Mouse (Mus musculus): ENCODE results near the gene Fetub. TPM values are rescaled to one million over a fixed set of nuclear protein-coding genes. Genes with fewer than 3 reads are reported as not detected.

Fetub gene
- total RNA-seq (2021) = 30.2 and 120 TPM in 2 replicates
- long read RNA-seq, experiment 1, transcript Fetub-201 (8 exons, 1,544 nt) = major isoform, 45 of 61 reads
- long read RNA-seq, experiment 1, partial matches to known transcripts = 3 of 61 reads
- long read RNA-seq, experiment 1, other reads (novel, unspliced or antisense) = 10 of 61 reads
- long read RNA-seq, experiment 2, transcript Fetub-201 (8 exons, 1,544 nt) = major isoform, 21 of 54 reads
- long read RNA-seq, experiment 2, partial matches to known transcripts = 7 of 54 reads
- long read RNA-seq, experiment 2, other reads (novel, unspliced or antisense) = 25 of 54 reads

GRCm38 (mm10) chr16:22918034-22918433 is at the start of gene Fetub:
TSS of gene Fetub (plus strand) at chr16:22918334.
- no peak for DNase-seq

- no peak for DNase-seq
Measured at GRCm38 (mm10) chr16:22872397-22872796, 45.7 kb upstream of the Fetub start.

DNA sequence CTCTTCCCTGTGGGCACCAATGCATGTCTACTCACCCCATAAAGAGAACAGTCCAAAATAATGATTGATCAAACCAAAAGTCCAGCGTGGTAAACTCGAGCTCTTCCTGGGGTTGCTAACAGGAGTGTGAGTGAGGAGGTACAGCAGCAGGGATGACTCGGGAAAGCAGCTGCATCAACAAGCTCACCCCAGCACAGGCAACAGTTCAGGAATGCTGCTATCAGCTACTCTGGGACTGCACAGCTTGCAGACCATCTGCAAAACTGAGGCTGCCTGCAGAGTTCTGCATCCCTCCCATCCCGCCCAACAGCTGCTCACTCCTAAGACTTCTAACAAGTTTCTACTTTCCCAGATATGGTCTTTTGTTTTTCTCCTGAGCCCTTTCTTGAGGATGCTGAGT is 44.8 kb upstream of the Fetub start:
- no peak for DNase-seq

- DNase-seq = peak; percentile 52
Measured at GRCm38 (mm10) chr16:22876218-22877043, 41.7 kb upstream of the Fetub start.

GRCm38 (mm10) chr16:22877660-22878390 is 40.3 kb upstream of the Fetub start:
- no peak for DNase-seq

GRCm38 (mm10) chr16:22878716-22879115 is 39.4 kb upstream of the Fetub start:
- DNase-seq = no peak

DNA sequence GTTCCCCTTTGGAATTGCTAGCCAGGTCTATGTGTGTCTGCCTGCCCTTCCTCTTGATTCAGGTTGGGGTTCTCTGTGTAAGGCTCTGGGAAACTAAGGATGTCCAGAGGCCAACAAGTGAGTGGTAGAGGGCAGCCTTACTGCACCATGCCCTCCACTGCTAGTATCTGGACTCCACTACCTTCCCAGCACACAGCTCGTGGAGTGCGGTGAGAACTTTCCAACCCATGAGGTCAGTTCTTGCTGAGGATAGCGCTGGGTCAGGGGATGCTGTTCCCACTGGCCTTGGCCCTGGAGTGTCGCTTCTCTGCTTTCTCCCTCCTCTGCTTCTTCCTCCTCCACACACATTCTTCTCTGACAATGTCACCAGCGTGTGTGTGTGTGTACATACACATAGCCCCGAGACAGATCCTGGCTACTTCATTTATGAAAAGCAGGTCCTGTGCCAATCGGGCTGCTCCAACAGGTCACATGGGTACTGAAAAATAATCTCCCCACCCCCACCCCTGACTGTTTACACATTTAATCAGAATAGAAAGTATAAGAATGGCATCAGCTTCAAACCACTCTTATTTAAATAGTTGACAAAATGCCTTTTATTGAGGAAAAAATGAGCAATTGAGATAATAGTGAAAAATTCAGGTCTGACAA is 38.1 kb upstream of the Fetub start:
- DNase-seq = peak; percentile 23

DNA sequence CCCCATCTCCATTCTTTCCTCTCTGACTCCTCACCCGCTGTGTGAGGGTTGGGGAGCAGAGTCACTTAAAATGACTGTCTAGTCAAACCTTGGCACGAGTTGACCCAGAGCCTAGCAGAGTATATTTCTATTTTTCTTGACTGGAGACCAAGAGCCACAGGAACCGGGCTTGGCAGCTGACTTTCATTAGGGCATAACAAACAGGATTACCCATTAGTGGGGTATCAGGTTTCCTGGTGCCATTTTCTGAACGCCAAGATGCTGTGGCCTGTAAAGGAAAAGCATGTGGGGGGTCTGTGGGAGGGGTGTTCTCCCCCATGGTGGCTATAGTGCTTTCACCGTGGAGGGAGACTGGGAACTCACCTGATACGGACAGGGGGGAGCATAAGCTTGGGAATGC is 37.2 kb upstream of the Fetub start:
- no peak for DNase-seq

GRCm38 (mm10) chr16:22881487-22881886 is 36.6 kb upstream of the Fetub start:
- DNase-seq = peak; percentile 36

DNA sequence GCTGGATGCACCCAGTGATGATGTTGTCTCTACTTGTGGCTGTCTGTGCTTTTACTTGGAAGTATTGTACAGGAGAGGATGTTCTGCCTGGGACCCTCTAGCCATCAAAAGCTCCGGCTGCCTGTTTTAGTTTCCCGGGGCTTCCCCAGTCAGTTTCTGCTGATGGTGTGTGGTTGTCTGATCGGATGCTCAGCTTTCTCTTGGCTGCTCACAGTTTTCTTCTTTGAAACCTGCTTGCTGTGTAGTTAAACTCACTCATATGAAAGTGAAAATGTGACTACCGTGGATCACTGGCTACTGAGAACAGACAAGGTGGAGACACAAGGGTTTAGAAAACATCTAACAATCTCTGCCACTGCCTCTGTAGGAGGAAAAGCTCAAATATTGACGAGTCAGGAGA is 34.7 kb upstream of the Fetub start:
- DNase-seq = no peak

GRCm38 (mm10) chr16:22885356-22885755 is 32.8 kb upstream of the Fetub start:
- no peak for DNase-seq

DNA sequence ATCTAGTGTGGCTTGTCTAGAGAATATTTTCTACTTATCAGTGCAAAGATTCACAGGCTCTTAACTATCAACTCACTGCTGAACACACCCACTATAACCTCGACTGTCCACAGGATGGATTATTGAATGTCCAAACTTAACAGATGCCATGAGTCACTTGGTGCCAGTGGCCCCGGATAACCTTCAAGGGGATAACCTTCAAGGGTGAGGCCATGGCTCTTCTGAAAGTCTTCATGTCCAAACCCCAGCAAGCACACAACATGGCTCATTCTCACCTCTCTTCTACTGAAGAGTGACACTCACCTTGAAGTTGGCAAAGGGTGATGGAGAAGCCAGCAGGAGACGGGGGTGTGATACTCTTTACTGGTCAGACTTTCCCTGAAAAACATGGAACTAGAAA is 31.4 kb upstream of the Fetub start:
- peak; percentile 64 for DNase-seq

GRCm38 (mm10) chr16:22888835-22889234 is 29.3 kb upstream of the Fetub start:
- DNase-seq = no peak

DNA sequence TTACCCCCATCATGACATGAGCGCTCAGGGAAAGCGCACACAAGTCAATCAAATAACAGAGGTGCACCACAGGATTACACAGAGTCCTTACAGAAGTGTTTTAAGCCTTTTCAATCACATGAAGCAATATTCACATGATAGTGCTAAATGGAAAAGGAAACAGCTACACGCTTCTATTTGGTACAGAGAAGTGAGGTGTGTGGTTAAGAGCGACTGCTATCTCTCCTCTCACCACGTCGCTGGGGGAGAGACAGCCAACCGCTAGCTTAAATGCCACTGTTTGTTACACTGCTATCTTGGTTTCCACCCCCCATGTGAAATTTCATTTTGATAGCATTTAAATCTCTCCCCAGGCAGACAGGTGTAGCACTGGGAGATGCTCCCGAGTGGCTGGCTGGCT is 28.4 kb upstream of the Fetub start:
- DNase-seq = no peak

DNA sequence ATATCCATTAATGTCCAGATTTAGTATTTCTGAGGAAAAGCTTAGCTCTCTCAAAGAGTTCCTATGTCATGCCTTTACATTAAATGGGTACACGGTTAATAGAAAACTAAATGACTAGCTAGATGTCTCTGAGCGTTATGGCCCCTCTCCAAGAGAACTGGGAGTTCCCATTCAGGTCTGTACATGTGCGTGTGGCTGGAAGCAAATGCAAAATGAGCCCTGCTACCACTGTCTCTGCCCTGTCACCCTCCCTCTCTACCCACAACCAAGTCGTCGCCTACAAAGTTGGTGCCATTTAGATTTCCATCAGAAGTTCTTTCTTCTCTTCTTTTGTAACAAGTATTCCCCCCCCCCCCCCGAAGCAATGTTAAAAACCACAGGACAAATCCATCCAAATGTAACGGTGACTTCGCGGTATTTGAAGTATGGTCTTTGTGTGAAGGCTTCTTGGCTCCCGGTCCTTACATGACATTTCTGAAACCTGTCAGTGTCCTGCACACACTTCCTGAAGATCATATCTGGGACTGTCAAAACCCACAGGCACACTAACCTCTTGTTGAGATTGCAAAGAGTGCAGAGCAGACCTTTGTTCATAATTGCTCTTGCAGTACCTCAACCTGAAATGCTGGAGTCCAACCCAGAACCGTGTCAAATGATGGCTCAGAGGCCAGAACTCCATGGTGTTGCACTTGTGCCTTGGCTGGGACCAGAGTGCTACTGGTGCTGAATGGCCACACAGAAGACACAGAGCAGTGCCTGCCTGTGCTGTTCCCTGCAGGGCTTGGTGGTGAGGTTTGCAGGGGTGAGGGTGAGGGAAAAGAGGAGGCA is 27.2 kb upstream of the Fetub start, which contains the start of gene Ahsg:
Gene Ahsg, plus strand, starts transcription at position 595 of the 828 bp plus-strand sequence.
- DNase-seq = no peak

- DNase-seq = no peak
Measured at GRCm38 (mm10) chr16:22891733-22892154, 26.4 kb upstream of the Fetub start.

GRCm38 (mm10) chr16:22894095-22894494 is 24.0 kb upstream of the Fetub start:
- DNase-seq = no peak

- peak; percentile 70 for DNase-seq
Measured at GRCm38 (mm10) chr16:22896618-22897017, 21.5 kb upstream of the Fetub start.

DNA sequence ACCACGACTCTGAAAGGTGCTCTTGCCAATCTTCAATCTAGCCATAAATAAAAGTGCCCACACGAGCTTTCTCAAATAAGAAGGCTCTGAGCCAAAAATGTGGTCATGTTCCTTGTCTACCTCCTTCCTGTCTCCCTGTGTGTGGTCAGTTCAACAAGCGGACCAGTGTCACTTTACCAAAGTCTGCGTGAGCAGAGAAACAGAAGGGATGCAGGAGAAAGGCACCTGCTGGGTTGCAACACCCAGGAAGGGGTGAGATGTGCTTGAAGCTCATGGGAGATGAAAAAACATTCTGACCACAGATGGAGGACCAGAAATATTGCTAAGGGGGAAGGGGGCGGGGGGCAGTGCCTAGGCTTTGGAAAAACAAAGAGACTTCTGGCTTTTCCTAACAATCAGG is 18.8 kb upstream of the Fetub start:
- DNase-seq = no peak

DNA sequence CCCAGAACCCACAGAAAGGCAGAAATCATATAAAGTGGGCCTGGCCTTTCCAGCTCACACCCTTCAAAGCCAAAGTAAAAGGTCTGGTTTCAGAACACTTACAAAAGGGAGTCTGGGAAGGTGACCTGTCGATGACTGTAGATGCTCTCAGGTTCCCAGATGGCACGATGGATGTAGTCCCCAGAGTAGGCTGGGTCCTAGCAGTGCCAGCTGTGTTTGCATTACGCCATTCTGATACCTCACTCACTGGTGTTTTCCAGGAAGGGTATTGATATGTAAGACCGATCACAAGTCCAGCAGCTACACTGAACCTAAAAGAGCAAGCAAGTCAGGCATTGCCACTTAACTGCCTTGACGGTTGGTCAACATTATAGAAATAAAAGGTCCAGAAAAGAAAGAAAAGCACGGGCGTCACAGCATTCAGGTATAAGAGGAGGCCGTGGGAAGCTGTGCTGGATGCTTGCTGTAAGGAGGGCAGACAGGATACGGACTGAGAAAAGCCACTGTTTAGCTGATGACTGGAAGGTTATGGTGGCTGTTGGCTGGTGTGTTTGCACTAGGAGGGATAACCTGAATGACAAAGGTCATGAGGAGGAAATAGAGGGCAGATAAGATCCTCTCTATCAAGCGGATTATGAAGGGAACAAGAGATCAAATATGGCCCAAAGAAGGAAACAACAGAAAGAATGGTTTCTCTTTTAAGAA is 18.1 kb upstream of the Fetub start:
- DNase-seq = no peak

DNA sequence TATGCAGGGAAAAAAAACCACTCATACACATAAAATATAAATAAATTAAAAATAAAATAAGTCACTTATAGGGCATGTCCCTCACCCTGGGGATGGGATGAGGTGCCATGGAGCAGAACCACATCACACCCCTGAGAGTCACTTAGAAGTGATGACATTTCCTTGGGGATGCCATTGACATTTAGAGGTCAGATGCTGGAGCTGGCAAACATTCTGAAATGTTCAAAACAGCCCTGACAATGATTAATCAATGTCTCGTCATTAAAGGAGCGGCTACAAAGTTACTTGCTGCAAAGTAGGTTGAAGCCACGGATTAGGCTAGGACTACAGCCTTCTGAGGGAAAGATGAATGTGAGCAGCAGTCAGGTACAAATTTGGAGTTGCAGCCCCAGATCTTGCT is 16.8 kb upstream of the Fetub start:
- peak; percentile 26 for DNase-seq

Measured in adrenal gland, postnatal 14 days (tissue).